Mouse (Mus musculus): ENCODE data around the gene Gm10260.

Gene Gm10260

DNA sequence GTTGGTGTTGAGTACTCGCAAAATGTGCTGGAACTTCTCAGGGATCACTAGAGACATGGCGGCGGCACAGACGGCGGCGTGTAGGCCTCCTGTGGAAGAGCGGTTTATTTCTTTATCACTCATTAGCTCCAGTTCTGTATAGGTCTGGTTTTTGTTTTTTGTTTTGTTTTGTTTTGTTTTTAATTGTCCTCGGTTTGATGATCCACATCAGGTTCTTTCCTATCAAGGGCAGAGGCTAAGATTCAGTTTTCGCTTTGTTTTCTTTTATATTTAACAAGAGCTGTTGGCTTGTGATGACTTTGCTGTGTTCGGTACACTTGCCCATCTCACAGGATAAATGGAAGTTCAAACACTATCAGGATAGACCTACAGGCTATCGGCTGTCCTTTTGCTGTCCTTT, at the start of gene Gm10260:
TSS of gene Gm10260 (minus strand) at position 101 of the 400 bp plus-strand sequence.
- DNase-seq (ENCODE audit: low read depth) = no peak

DNA sequence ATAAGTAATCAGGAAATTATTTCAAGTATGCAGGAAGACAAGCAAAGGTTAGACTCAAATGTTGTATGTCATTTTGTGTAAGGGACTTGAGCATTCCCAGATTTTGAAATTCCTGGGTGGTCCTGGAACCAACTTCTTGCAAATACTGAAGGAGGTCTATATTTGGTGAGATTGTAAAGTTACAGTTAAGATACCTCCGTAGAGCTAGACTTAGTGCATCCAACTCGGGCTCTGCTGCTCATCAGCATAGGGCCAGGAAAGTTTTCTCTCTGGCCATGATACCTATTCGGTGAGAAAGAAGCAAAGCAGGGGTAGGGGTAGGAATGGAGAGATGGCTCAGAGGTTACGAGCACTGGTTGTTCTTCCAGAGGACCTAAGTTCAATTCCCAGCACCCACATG, 49.4 kb upstream of the Gm10260 start:
- DNase-seq (ENCODE audit: low read depth) = no peak

DNA sequence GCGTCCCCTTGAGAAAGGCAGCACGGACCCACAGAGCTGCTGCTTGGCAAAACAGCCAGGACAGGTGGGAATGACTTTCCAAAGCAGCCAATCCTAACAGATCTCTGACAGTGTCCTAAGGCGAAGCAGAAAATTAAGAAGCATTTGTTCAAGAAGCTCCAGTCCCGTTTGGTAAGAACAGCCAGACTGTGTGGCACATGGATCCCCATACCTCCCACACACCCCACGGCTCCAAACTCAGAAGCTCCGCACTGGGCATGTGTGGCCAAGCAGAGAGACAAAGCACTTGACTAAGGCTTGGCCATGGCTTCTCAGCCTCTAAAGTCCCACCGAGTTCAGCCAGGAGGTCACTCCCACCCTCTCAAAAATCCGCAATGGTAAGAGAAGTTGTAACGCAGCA, 45.5 kb upstream of the Gm10260 start:
- no peak for DNase-seq (ENCODE audit: low read depth)

DNA sequence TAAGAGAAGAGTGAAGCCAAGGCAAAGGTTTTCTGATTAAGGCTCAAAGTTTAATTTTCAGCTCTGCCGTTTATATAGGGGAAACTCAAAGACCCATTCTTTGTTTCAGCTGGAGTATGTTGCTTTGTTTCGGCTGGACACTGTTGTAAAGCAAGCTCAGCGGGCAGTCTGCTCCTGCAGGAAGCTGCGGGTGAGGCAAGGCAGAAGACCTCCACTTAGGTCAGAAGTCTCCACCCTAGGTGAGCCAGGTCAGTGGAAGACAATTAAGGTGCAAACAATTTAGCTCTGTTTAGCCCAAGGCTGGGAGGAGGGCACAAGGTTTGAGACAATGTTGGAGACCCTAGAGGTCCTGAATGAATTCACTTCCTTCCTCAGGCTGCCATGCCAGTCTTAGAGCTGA, 42.0 kb upstream of the Gm10260 start:
- no peak for DNase-seq (ENCODE audit: low read depth)

DNA sequence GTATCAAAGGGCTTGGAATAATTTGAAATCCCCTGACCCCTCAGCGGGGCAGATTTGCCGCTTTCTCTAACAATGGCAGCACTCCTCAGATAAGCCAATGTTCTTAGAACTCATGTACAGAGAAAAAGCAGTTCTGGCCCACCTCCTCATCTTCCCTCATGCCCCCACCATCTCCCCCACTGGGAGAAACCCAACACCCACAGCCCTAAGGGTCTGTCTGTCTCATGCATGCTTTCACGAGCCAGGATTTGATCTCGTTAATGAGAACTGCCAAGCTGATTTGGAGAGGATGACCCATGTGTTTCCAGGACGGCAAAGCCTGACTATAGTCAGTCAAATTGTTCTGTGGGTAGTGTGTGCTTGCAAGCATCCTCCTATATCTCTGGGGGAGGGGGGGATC, 37.0 kb upstream of the Gm10260 start:
- DNase-seq (ENCODE audit: low read depth) = no peak

DNA sequence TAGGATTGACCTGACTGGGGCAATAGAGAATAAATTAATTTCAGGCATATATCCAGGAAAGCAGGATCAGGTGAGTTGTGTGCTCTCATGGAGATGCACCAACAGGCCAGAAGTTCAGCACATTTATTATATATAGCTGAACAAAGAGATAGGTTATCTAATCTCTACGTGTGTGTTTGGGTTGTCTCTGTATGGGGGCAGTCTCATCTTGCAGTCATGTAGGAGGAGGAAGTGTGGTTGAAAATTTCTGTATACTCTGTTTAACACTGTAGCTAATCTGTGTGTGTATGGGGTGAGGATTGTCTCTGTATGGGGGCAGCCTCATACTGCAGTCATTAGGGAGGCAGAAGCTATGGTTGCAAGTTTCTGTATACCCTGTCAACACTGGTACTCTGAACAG, 34.3 kb upstream of the Gm10260 start:
- no peak for DNase-seq (ENCODE audit: low read depth)

DNA sequence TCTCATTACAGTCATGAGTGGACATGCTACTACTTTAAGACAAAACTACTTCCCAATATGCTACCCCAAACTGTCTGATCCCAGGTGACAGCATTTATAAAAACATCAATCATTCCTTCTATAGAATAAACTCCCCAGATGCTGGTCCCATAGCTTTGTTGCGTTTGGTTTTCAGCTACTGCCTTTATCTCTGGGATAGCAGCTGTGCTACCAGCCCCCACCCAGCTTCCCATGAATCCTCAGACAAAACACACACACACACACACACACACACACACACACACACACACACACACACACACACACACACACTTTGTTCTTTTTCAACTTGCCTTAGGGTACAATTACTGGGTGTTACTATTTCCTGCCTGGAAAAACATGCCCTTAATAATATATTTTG, 33.5 kb upstream of the Gm10260 start:
- DNase-seq (ENCODE audit: low read depth) = no peak

DNA sequence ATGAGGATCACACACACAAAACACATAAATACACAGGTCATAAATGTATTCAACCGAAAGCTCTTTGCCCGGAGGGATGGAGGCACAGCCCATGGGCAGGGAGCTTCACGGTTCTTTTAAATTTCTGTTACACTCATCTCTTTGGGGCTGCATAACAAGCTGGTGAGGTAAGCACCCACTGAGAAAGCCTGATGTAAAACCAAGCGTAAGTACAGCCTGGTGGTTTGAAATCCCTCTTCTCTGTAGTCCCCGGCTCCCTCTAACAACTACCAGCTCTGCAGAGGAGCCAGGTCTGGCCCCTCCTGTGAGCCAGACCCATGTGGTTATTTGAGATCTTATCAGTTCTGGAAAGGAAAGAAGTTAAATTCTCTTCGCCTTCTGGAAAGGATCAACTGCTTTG, 31.2 kb upstream of the Gm10260 start:
- DNase-seq (ENCODE audit: low read depth) = no peak

DNA sequence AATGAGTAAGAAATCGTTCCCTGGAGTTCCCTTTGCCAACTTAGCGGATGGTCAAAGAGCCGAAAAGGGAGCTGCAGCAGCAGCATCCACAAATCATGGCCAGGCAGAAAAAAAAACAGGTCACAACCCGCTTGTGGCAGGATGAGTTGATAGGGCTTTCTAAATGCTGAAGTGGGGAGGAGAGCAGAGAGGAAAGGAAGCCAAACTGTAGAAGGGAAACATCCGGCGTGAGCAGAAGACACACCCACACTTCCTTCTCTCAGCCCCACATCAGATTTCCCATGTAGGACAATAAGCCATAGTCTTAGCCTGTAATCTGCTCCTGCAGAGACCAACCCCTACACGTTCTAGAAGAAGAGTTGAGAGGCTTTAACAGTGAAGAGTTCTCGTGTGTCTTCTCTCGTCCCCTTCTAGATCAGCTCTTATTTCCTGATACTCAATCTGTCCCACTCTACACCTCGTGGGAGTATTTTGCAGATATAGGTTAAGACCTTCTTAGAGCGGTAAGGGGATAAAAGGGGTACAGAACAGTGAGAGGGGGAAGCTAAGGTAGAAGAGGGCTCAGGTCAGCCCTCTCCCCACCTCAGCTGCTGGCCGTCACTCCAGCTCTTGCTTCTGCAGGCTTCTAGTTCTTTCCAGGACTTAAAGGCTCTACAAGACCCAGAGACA, 29.5 kb upstream of the Gm10260 start:
- DNase-seq (ENCODE audit: low read depth) = peak; percentile 29

DNA sequence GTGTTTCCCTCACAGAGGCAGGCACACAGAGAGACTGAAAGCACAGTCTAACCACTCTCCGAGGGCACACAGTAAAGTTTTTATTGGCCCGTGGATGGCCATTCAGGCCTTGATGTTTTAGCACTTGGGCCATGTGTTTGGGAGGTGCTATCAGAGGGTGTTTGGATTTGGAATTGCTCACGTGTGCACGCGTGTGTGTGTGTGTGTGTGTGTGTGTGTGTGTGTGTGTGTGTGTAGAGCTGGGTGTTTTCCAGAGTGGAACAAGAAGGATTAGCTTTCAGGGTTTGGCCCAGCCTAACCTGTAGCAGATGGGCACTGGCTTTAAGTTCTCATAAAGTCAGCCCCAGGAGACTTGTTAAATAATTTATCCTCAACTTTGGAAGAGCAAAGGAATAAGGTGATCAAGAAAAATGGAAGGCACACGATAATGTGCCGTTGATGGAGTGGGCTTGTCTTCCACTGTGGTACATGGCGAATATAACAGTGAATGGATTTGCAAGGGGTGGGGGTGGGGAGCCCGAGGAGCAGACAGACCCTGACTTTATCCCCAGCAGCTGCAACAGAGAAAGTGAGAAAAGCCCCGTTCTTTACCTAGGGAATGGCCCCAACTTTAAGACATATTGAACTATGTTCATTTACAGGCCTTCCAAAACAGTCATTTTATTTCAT, 24.9 kb upstream of the Gm10260 start:
- DNase-seq (ENCODE audit: low read depth) = no peak

DNA sequence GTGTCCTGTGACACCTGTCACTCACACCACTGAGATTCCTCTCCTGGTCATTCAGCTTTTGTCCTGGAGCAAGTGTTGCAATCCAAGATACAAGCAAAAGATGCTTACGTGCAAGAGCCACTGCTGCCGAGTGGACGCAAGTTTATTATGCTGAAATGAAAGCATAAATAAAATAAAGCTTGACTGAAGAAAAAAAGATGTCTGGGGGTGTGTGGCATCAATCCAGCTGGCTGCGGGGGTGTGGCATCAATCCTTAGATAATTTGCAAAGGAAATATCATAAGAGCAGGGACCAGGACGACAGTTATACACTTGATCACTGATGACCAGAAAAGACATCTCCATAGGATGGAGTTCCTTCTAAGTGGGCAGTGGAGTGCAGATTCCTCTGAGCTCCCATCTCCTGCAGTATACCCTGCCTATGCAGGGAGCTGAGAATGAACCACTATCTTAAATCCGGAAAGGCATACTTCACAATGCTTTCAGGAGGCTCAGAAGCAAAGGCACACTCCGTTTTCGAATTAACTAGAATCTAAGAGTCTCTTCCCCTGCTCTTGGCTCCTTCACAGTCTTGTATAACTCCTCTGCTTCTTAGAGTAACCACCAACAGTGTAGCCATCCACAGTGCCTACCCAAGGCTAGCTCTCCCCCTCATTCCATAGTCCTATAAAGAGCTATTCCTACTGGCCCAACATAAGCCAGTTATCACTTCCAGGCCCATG, 23.2 kb upstream of the Gm10260 start:
- no peak for DNase-seq (ENCODE audit: low read depth)

DNA sequence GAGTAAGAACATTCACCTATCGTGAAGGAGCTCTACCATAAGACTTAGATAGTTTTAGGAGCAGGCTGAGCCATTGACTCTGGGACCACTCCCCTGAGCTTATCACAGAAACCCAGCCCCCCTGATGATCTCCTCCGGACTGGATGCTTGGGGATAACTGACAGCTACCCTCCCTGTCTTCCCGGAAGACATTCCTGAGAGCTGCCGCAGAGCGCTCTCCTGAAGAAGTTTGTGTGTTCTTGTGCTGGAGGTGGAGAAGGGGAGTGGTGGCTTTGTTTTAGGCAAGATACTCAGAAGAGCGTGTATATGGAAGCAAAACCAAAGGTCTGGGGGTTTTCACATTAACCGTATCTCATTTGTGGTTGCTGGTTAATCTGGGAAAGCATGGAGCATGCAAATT, 21.6 kb upstream of the Gm10260 start:
- DNase-seq (ENCODE audit: low read depth) = no peak

DNA sequence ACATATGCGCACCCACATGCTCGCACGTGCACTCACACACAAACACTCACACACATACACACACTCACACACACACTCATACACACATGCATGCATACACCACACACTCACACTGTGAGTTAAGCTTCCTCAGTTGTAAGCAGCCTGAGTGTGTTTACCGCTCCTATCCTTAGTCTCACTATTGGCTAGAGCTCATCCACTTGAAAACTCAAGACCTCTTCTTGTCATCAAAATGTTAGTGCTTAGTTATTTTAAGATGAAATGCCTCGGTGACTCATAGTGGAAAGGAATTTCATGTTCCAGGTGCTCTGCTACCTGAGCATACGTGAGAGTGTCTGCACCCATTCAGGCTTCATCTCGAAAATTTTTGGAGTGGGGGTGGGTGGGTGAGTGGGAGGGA, 21.2 kb upstream of the Gm10260 start:
- DNase-seq (ENCODE audit: low read depth) = no peak

DNA sequence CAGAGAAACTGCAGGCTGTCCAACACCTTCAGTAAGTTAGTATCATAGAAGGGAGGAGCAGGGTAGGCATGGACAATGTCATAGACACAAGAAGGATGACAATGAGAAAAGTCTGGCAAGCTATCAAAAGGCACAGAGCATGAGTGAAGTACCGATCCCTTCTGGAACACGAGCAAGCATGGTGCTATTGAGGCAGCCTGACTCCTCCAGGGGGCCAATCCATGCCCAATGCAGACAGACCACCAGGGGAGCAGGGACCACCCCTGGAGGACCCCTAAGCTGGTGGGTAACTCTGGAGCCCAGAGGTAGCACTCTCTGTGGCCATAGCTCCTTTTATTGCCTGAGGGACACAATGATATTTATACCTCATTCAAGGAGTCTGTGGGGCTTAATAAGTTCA, 20.1 kb upstream of the Gm10260 start:
- DNase-seq (ENCODE audit: low read depth) = no peak

DNA sequence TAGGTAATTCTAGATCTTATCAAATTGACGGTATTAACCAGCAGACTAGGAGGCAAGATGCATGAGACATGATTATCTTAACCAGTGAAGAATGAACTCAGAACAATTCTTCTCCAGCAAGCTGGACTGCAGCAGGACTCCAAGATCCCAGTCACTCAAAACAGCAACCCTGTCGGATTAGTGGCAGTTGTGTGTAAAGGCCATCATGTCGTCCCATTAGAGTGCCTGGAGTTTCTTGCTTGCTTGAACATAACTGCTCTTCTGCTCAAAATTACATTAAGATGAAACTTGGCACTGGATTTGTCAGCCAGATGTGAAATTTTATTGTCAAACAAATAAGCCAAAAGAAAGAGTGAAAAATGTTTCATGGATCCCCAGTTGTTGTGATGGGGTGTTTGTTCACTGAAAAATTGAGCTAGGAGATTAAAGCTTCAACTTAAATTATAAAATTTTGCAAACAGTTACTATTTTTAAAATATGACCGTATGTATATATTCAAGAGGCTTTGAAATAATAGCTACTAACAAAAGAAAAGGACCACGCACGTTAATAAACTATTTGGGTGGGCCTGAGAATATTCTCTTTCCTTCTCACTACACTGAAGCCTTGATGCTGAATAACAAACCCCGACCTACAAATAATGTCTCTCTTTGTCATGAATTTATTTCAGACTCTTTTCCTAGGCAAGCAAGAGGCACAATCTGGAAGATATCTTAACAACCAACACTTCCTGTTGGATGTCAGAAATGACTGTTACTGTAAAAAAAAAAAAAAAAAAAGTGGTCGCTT, 19.4 kb upstream of the Gm10260 start:
- no peak for DNase-seq (ENCODE audit: low read depth)

DNA sequence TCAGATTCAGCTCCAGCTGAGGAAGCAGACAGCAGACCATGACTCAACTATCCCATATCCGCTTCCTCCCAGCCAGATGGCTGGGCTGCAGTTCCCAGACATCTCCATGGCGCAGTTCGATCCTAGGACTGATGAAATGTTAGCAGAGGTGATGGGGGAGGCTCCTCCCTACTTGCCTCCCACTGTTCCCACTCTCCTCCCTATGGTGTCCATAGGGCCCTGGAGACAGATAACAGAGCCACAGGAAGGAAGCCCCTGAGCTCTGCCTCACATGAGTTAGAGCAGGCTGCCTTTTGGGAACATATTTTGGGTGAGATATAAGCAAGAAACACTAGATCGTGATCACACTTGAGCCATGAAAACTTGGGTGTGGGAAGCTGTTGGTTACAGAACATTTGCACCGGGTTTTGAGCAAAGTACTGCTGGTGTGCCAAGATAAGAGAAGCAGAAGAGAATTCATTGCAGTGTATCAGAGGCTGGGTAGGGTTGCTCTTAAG, 18.3 kb upstream of the Gm10260 start:
- no peak for DNase-seq (ENCODE audit: low read depth)

DNA sequence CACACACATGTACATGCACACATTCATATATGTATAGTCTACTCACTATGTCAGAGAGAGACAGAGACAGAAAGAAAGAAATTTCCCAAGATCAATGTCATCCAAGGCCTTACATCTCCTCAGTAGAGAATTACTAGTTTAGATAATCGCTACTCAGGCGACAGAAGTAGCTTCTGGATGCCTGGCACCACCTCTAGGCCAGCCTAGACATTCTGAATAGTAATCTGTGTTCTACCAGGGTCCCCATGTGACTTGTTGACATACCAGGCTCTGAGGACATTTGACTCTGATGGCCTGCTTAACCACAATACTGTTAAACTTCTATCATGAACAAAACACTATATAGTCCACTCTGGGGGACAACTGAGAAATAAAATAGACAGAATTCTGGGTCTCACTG, 17.2 kb upstream of the Gm10260 start:
- DNase-seq (ENCODE audit: low read depth) = no peak

DNA sequence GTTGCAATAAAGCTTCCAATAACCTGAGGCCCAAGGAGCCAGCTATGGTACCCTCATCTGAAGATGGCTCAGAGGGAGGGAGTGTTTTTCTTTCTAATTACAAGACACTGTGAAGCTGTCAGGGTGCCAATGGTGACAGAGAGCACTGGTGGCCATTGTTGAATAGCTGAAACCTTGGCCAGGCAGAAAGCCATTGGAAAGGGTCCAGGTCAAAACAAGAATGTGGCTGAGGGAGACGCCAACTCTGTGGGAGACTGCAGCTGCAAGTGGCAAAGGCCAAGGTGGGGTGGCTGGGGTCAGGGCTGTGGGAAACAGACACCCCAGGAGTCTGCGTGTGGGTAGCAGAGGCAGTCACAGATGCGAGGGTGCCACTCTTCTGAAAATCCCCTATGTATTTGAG, 16.3 kb upstream of the Gm10260 start:
- no peak for DNase-seq (ENCODE audit: low read depth)

DNA sequence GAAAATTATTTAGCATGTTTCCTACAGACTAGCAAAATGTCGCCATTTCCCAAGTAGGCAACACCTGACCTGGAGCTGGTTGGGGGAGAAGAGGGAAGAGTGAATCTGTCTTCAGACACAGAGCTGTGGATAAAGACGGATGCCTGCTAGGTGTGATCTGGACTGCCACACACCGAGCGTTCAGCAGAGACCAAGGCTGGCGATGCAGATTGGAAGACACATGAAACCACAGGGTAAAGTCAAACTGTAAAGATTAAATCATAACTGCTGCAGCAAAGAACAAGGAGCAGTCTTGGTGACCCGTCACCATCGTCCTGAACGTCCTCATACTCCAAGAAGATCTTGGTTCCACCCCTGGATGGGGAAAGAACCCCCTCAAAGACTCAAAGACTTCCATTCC, 15.5 kb upstream of the Gm10260 start:
- DNase-seq (ENCODE audit: low read depth) = no peak

DNA sequence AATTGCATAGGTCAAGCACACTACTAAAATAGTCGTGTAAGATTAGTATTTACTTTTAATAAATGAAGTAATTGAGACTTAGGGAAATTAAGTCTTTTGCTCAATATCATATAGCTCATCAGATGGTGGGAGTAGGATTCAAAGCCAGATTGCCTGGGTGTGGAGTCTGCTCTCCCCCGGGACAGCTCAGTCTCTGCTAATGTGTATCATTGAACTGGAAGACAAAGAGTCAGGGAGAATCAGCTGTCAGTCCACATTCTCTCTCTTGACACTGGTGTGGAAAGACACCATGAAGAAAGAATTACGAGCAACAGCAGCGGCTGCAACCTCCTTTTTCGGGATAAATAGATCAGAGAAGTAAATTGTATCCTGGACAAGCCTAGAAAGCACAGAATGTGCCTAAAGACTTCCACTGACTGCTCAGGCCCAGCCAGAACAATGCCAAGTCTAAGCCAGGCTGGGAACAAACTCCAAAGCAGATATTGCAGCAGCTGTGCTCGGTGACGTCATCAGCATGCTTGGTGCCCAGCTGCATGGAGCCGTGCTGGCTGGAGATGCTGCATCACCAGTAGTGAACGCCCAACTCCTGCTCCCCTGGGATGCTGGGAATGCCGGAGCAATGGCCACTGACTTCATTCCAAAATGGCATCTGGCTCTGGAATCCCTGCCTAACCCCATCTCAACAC, 14.5 kb upstream of the Gm10260 start:
- DNase-seq (ENCODE audit: low read depth) = no peak

DNA sequence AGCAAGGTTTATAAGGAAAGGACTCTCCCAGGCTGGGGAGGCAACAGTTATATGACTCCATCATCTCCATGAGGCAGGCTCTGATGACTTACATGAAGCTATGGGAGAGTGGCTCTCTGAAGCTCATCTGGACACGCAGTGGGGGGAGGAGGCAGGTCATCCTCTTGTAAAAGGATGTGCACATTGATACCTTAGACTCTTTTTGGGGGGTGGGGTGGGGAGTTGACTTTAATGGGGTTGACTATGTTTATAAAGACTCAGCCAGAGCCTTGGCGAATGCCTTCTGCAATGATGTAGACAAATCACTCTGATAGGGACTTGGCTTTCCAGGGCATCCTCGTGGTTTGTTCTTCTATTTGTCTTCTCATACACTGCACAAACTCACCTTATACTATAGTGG, 8.8 kb upstream of the Gm10260 start:
- no peak for DNase-seq (ENCODE audit: low read depth)

DNA sequence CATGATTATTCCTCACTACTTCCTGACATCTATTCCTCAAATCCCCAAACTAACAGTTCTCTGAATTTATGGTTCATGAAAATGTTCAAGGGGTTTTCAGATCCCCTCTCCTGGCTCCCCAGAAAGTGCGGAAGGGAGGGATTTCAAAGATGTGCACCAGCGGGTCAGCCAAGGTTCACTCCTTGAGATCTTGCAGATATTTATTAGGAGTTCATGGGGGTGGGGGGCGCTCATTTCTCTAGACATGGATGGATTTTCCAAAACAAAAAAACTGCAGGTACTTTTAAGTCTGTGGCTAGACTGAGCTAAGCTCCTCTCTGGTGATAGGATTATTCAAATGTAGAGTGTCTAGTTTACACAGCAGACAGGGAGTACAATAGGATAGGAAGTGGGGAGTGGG, 8.4 kb upstream of the Gm10260 start:
- DNase-seq (ENCODE audit: low read depth) = no peak

Data from induced T-regulatory cell, adult 2 months (primary cell).